Mouse (Mus musculus) cerebellum, adult 2 months (tissue): Measurements from ENCODE around the gene Stx11.

ENCODE experiments used
- CTCF ChIP-seq: fragments of 200-500 bp; IDR thresholded peaks from 2 replicates; pipeline ENCODE4 v1.5.1; 2011; ENCODE audit warnings: low read depth, mild to moderate bottlenecking, control low read depth, low read length, moderate library complexity, borderline replicate concordance; ENCODE audit not compliant: insufficient read depth
- POLR2A ChIP-seq: fragments of 200-500 bp; IDR thresholded peaks from 2 replicates; pipeline ENCODE4 v1.6.1; 2011; ENCODE audit warnings: low read length, control low read depth, borderline replicate concordance; ENCODE audit not compliant: insufficient read depth

- TF ChIP-seq POLR2A (no peak), CTCF (no peak)
Observed at GRCm38 (mm10) chr10:12976552-12976951, 12.5 kb upstream of the Stx11 start.
